Mouse (Mus musculus): ENCODE measurements around the gene Anapc15-ps.

The Anapc15-ps gene

DNA sequence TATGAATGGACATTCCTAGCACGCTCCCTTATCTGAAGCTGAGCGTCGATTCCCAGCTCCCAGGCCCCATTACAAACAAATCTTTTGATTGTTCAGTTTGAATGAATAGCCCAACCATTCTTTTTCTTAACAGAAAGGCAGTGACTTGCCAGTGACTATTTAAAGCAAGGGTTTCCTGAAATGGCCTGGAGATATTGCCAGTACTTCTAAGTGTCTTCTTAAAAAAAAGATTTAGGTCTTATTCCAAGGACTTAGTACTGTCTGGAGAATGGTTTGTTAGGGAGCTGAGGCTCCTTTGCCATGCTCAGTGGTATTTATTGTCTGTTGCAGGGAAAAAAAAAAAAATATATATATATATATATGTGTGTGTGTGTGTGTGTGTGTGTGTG lies 23.0 kb upstream of the Anapc15-ps start:
- ChIA-PET POLR2A (interaction anchor here in 2 of 4 experiments (0.6 to 4.2 kb wide), 8 partner anchors 23 to 433 kb away, joined by 3 to 19 read pairs (median 3); no protein-coding TSS in a partner anchor), CTCF (interaction anchor here in 1 of 4 experiments (0.7 kb wide), 1 partner anchor 628 kb away, joined by 6 read pairs; no protein-coding TSS in a partner anchor)

DNA sequence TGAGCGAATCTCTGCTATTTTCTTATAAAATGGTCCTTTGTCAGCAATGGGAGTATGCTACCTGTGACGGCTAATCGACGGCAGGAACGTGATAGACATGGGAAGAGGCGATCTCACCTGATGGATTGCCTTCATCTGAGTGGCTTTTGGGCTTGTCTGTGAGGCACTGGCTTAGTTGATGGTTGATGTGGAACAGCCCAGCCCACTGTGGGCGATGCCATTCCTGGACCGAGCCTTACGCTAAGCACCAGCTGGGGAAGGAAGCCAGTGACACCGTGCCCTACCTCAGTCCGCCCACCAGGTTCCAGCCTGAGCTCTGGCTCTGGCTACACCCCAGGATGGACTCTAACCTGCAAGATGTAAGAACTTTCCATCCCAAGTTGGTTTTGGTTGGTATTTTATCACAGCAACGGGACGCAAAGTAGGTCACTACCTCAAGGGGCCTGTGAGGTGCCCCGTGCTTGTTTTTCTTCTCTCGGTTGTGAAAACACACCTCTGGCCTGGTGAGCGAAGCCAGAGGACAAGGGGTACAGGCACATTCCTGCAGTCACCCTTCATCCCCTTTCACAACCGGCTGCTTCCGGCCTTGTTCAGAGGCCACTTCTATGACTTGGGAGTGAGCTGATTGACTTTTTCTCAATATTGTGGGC lies 22.5 kb upstream of the Anapc15-ps start:
- POLR2A ChIA-PET: interaction anchor here in 2 of 4 experiments (0.6 to 4.2 kb wide), 6 partner anchors 24 to 433 kb away, joined by 3 to 19 read pairs (median 3); no protein-coding TSS in a partner anchor
- CTCF ChIA-PET: no interaction called here

DNA sequence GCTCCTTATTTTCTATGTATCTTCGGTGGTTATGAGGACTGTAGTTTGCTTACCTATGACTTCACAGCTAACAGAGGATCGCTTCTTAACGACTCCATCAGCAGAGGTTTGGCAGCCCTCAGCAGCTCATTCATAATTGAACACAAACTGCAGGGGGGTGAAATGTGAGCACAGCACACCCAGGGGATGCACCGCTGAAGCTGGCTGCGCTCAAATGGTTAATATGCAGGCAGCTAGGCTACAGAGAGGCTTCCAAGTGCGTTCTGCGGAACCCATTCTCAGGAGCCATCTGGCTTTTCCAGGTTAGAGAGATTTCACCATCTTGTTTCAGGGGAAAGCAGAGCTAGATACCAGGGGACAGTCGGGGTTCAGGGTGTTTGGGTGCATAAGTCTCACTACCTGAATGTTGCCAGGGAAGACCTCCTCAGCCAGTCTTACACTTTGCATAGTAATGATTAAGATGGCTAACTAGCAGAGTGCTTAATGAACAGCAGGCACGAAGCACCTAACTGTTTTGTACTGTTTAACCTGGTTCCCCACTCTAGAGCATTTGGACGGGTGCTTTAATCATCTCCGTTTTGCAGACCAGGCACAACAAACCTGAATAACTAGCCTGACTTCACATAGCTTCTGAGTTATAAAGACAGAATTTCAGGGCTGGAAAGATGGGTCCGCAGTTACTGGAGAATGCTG lies 21.5 kb upstream of the Anapc15-ps start:
- ChIA-PET CTCF (no interaction called here), POLR2A (interaction anchor here in 3 of 4 experiments (0.5 to 4.2 kb wide), 10 partner anchors 10 to 831 kb away, joined by 3 to 19 read pairs (median 4); no protein-coding TSS in a partner anchor)

DNA sequence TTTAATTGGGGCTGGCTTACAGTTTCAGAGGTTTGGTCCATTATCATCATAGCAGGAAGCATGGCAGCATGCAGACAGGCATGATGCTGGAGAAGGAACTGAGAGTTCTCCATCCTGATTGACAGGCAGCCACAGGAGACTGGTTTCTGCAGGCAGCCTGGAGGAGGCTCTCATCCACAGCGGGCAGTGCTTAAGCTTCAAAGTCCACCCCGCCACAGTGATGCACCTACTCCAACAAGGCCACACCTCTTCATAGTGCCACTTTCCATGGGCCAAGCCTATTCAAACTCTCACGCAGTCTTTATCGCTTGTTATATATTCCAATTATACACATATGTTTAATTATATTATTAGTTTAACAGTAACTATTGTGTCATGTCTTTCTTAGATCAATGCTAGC lies 18.1 kb upstream of the Anapc15-ps start:
- CTCF ChIA-PET: no interaction called here

DNA sequence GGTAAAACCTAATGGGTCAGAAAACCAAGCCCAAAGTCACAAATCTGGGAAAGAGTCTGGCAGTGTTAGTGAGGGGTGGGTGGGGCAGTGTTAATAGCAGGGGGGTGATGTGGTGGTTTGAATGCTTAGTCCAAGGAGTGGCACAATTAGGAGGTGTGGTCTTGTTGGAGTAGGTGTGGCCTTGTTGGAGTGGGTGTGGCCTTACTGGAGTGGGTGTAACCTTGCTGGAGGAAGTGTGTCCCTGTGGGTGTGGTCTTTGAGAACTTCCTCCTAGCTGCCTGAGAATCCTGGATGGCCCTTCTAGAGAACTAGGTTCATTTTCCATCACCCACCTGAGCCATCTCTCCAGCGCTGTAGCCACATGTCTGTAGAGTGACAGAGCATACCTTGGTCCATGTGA lies 16.6 kb upstream of the Anapc15-ps start:
- ChIA-PET CTCF (no interaction called here), POLR2A (interaction anchor here in 3 of 4 experiments (0.6 to 2.5 kb wide), 6 partner anchors 9 to 202 kb away, joined by 3 to 11 read pairs (median 3); partner anchors contain the start of gene Nudt4 (in 1 of the 3))

More for the DNA sequence above, 18.1 kb upstream of the Anapc15-ps start:
- POLR2A ChIA-PET: interaction anchor here in 1 of 4 experiments (2.5 kb wide), 1 partner anchor 10 kb away, joined by 6 read pairs; no protein-coding TSS in a partner anchor

DNA sequence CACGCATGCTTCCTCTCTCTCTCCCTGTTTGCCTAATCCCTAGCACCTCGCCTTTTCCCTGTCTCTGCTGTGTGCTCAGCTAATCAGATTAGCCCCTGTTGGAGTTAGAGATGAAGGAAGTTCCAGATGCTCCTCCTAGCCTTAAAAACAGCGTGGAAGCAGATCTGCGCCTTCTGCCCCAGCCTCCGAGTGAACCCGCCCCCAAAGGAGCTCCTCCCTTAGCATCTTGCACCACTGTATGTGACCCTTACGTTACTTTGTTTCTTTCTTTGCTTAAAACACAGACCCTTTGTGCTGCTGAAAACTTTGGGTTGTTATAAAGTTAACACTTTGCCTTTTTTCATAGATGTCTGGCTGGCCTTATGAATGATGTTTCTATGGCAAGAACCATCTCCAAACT lies 15.8 kb upstream of the Anapc15-ps start:
- CTCF ChIA-PET: no interaction called here
- POLR2A ChIA-PET: interaction anchor here in 2 of 4 experiments (0.8 to 2.5 kb wide), 5 partner anchors 31 to 927 kb away, joined by 3 to 11 read pairs (median 3); partner anchors contain the start of genes Btg1 (in 1 of the 2), Nudt4 (in 1 of the 2) and Ube2n (in 1 of the 2)

DNA sequence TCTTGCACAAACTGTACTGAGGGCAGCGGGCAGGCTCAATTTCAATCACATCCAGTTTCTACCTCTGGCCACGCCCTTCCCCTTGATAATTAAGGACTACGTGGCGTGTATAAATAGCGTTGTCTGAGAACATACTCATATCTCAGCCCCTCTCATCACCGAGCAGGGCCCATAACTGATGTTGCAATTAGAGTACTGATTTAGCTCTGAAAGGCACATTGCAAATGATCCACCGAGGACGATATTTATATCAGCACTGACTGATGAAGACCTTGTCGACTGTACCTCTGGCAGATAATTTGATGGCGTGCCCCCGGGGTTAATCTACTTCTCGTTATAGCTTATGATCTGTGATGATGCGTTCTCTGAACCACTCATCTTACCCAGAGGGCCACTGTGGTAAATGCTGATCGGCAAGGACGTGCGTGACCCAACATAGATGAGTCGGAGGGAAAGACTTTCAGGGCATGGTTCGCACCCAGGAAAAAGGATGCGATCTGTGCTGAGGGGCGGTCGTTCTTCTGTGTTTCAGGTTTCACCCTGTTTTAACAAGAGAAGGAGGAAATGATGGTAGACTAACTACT lies 14.4 kb upstream of the Anapc15-ps start:
- ChIA-PET CTCF (no interaction called here), POLR2A (no interaction called here)

DNA sequence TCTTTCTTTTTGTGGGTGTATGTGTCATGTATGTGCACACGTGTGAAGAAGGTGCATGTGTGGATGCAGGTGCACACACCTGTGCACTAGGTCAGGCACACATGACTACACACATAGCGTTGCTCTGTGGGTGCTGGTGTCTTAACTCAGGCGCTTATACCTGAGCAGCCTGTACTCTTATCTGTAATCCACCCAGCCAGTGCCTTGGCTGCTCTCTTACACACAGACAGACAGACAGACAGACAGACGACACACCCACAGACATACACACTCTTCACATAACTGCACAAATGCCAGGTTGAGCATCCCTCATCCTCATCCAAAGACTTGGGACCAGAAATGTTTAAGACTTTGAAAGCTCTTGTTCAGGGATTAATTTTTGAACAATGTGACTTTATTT lies 12.8 kb upstream of the Anapc15-ps start:
- POLR2A ChIA-PET: interaction anchor here in 1 of 4 experiments (0.6 kb wide), 1 partner anchor 121 kb away, joined by 10 read pairs; no protein-coding TSS in a partner anchor

DNA sequence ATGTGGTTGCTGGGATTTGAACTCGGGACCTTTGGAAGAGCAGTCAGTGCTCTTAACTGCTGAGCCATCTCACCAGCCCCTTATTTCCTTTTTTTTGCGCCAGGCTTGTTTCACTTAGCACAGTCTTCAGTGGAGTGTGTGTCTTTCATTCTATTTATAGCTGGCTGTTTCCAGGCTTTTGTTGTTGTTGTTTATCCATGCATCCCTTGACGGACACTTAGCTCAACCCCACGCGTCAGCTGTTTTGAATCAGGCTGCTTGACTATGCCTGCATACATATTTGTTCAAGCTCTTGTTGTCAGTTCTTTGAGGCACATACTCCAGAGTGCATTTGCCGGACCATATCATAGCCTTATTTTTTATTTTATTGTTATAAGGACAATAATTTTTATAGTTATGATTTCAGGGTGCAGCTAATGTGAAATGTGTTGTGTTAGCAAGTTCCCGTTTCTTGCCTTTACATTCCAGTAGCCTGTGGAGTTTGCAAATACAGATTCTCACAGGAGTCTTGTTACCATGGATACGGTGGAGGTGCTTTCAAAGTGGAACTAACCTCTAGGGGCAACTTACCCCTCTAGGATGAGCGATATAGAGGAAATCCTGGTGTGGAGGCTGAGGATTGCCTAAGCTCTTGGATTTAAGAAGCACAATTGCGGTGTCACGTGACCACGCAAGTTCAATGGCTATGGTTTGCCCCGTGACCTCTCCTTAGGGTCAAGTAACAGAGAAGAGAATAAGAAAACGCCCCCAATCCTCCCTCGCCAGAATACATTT lies 11.7 kb upstream of the Anapc15-ps start:
- ChIA-PET POLR2A (interaction anchor here in 3 of 4 experiments (0.6 to 1.4 kb wide), 7 partner anchors 9 to 199 kb away, joined by 3 read pairs; partner anchors contain the start of gene Nudt4 (in 1 of the 3)), CTCF (interaction anchor here in 1 of 4 experiments (0.6 kb wide), 2 partner anchors 202 to 561 kb away, joined by 3 read pairs; no protein-coding TSS in a partner anchor)

More for the DNA sequence above, 12.8 kb upstream of the Anapc15-ps start:
- CTCF ChIA-PET: no interaction called here

DNA sequence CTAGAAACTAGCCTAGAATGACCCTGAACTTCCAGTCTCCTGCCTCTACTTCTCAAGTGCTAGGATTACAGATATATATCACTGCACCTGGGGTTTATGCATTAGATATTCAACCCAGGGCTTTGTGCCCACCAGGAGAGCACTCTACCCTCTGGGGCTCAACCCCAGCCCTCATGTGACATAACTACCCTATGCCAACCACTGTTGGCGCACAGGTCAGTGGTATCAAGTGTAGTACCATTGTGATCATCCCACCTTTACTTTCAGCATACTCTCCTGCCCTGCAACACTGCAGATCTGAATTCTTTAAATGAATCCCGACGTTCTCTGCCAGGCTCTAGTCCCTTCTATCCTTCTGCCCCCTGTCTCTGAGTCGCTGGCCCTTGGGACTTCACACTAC lies 11.0 kb upstream of the Anapc15-ps start:
- ChIA-PET POLR2A (interaction anchor here in 2 of 4 experiments (1.1 to 1.4 kb wide), 2 partner anchors 10 kb away, joined by 3 read pairs; no protein-coding TSS in a partner anchor), CTCF (no interaction called here)

DNA sequence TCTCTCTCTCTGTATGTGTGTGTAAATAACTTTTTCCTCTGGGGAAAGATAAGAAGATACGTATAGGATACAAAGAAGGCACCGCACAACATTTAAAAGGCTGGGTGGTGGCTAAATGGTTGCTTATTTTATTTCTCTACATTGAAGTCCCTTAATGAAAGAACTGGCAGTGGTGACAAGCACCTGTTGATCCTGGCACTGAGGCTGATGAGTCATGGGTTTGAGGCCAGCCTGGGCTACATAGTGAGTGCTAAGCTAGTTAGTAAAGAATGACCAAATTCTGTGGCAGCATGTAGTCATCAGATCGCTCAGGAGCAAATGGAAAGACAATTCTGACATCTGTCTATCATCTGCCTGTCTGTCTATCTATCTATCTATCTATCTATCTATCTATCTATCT lies 10.5 kb upstream of the Anapc15-ps start:
- ChIA-PET POLR2A (no interaction called here), CTCF (no interaction called here)

DNA sequence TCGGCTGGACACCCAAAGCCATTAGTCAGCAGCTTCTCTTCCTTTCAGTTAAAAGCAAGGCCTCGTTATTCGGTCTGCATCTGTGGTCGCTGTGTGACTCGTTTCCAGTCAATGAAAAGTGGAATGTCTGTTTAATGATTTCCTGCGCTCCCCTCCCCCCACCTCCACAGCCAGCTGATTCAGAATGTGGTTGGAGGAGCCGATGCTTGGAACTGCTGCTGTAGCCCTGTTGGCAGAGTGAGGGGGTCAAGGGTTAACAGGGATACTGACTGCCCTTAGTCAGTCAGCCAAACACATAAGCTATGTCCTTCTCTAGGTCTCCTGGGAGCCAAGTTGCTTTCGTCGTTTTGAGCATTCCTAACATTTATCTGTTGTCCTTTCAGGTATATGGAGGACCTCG lies 9.7 kb upstream of the Anapc15-ps start:
- CTCF ChIA-PET: interaction anchor here in 1 of 4 experiments (0.6 kb wide), 1 partner anchor 140 kb away, joined by 3 read pairs; no protein-coding TSS in a partner anchor
- POLR2A ChIA-PET: interaction anchor here in 2 of 4 experiments (0.6 to 4.0 kb wide), 2 partner anchors 16 to 37 kb away, joined by 7 to 19 read pairs; no protein-coding TSS in a partner anchor

DNA sequence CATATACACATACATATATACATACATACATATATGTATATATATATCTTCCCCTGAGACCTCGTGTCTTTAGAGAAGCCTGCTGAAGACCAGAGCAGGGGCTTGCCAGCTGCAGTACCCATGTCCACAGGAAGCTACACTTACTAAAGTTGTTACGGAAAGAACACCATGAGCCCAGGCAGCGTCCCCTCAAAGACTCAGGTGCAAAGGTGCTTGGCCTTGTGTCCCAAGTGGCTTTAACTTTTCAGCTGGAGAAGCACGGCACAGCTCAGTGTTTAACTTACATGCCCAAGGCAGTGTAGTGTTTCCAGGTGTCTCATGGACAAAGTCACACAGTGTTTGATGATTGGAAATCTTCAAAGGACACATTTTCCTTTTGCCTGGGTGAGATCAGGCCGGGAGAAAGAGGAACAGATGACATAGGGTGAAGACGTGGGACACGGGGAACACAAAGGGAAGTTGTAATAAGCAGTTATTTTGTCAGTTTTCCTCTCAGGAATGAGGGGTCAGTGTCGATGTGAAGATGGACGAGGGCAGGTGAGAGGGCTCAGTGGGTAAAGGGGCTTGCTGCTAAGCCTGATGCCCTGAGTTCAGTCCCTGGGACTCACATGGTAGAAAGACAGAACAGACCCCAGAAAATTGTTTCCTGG lies 9.0 kb upstream of the Anapc15-ps start:
- CTCF ChIA-PET: no interaction called here
- POLR2A ChIA-PET: interaction anchor here in 2 of 4 experiments (0.6 to 4.0 kb wide), 5 partner anchors 14 to 118 kb away, joined by 3 to 19 read pairs (median 7); partner anchors contain the start of gene Nudt4 (in 1 of the 2)

DNA sequence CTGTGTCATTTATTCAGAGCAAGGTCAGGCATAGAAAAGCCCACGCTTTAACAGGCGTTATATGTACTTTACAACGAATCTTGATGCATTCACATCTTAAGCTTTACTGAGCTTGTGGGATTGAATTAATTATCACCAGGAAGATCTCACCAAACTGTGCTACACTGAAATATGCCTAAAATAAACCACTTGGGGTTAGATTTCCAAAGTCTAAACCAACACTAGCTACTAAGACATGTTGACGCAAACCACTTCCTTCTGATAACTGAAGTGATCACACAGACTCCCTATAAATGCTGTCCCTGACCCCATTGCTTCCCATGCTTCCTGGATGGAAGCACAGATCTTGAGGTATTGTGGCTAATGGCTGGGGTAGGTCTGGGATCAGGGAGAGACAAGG lies 8.2 kb upstream of the Anapc15-ps start:
- ChIA-PET CTCF (interaction anchor here in 1 of 4 experiments (0.7 kb wide), 1 partner anchor 399 kb away, joined by 3 read pairs; no protein-coding TSS in a partner anchor), POLR2A (interaction anchor here in 3 of 4 experiments (0.6 to 4.0 kb wide), 16 partner anchors 8 to 207 kb away, joined by 3 to 19 read pairs (median 4); partner anchors contain the start of gene Nudt4 (in 1 of the 3))

DNA sequence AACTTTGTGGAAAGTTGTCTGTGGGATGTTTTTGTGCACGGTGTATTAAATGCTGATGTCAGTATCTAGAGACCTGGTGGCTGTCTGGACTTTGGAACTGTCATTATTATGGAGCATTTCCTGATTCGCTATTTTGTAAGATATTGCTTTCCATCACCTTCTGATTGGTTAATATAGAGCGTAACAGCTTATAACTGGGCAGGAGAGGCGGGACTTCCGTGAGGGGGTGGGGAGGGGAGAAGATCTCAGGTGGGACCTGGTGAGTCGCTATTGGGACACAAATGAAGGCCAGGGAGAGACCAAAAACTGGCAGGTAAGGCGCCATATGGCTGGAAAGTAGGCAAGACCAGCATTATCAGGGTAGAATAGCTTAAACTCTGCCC lies 7.8 kb upstream of the Anapc15-ps start:
- CTCF ChIA-PET: interaction anchor here in 1 of 4 experiments (0.5 to 0.7 kb wide), 2 partner anchors 174 to 399 kb away, joined by 3 to 4 read pairs; no protein-coding TSS in a partner anchor
- POLR2A ChIA-PET: interaction anchor here (0.5 to 4.0 kb wide), 20 partner anchors 9 to 367 kb away, joined by 3 to 19 read pairs (median 4); partner anchors contain the start of gene Nudt4 (in 1 of the 4)

DNA sequence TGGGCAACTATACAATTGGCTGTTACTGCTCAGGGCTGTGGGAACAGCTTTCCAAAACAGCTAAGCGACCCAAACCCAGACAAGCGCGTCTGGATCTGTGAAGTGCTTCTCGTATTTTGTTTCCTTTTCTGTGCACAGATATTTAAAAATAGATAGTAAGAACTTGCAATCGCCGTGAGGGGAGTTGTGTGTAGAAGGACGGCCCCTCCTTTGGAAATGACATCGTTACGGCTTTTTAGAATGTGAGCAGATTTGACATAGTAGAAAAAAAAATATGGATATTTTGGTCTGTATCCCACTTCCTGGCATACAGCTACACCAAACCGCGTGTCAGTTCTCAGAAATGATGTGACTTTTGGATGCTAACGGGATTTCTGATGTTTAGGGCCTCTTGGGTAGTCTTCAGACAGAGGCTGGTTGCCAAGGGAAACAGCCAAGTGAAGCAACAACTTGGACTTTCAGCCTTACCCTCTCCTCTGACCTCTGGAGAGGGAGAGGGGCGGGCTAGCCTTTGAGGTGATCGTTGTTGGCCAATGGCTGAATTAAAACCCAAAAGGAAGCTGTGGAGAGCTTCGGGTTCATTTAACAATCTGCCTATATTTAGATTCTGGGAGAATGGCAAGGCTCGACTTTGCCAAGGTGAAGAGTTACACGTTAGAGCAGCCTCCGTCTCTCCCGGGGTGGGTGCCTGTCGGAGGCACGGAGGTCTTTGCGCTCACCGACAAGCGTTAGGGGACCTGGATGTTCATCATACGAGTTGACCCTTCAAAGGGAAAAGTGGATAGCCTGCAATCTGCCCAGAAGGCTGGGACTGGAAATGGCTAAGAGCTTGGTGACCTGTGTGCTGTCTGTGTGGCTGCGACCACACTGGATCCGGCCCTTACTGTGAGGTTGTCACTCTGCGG lies 7.2 kb upstream of the Anapc15-ps start:
- POLR2A ChIA-PET: interaction anchor here (0.5 to 4.0 kb wide), 20 partner anchors 10 to 366 kb away, joined by 3 to 19 read pairs (median 4); partner anchors contain the start of gene Nudt4 (in 1 of the 4)
- CTCF ChIA-PET: interaction anchor here in 1 of 4 experiments (0.5 to 0.7 kb wide), 2 partner anchors 174 to 400 kb away, joined by 3 to 4 read pairs; no protein-coding TSS in a partner anchor
